Mouse (Mus musculus) myocyte (in vitro differentiated cells): ENCODE data around the gene Lrrc29. TPM values are rescaled to one million over a fixed set of nuclear protein-coding genes. Genes with fewer than 3 reads are reported as not detected.

Experiments used
- H3K27me3 ChIP-seq: one replicate; pipeline ENCODE4 v1.6.1; 2011; ENCODE audit not compliant: control insufficient read depth, insufficient read depth, insufficient read length
- H3K36me3 ChIP-seq: one replicate; pipeline ENCODE4 v1.6.1; 2011; ENCODE audit not compliant: control insufficient read depth, insufficient read depth
- H3K4me2 ChIP-seq: one replicate; pipeline ENCODE4 v1.6.1; 2011; ENCODE audit warnings: low read depth, control low read depth
- H3K4me3 ChIP-seq: one replicate; pipeline ENCODE4 v1.5.1; 2011; ENCODE audit warnings: mild to moderate bottlenecking, control low read depth, moderate library complexity
- H3K79me2 ChIP-seq: one replicate; pipeline ENCODE4 v1.6.1; 2011; ENCODE audit not compliant: control insufficient read depth, insufficient read depth
- H3ac ChIP-seq: one replicate; pipeline ENCODE4 v1.6.1; 2011; ENCODE audit not compliant: control insufficient read depth, insufficient read length
- CEBPB ChIP-seq: IDR thresholded peaks from 2 replicates; pipeline ENCODE4 v1.6.1; 2011; ENCODE audit warnings: mild to moderate bottlenecking, moderate library complexity; ENCODE audit not compliant: poor library complexity, insufficient read depth, severe bottlenecking
- E2F4 ChIP-seq: IDR thresholded peaks from one replicate; pipeline ENCODE4 v1.6.1; 2011; ENCODE audit warnings: mild to moderate bottlenecking, control low read depth, moderate library complexity; ENCODE audit not compliant: insufficient read depth
- MAX ChIP-seq: IDR thresholded peaks from one replicate; pipeline ENCODE4 v1.6.1; 2011; ENCODE audit warnings: low read depth, mild to moderate bottlenecking, control low read depth
- MYOD1 ChIP-seq, 3 experiments: IDR thresholded peaks; one replicate each; pipeline ENCODE4 v1.6.1; 2011; ENCODE audit warnings: control low read depth in 2 of 3, low read depth in 2 of 3, mild to moderate bottlenecking in 2 of 3, moderate library complexity in 1 of 3; ENCODE audit not compliant: insufficient read length in 2 of 3, control insufficient read depth in 1 of 3
- MYOG ChIP-seq, 3 experiments: IDR thresholded peaks; one replicate each; pipeline ENCODE4 v1.6.1; 2011; ENCODE audit warnings: control low read depth in 2 of 3, low read depth in 2 of 3, mild to moderate bottlenecking in 2 of 3; ENCODE audit not compliant: insufficient read length in 2 of 3, control insufficient read depth in 1 of 3, insufficient read depth in 1 of 3
- POLR2A ChIP-seq: IDR thresholded peaks from one replicate; pipeline ENCODE4 v1.6.1; 2011; ENCODE audit warnings: low read depth, mild to moderate bottlenecking, control low read depth, moderate library complexity; ENCODE audit not compliant: insufficient read length
- POLR2AphosphoS2 ChIP-seq: IDR thresholded peaks from one replicate; pipeline ENCODE4 v1.6.1; 2011; ENCODE audit warnings: low read depth, control low read depth; ENCODE audit not compliant: insufficient read length
- REST ChIP-seq: IDR thresholded peaks from one replicate; pipeline ENCODE4 v1.6.1; 2011; ENCODE audit warnings: mild to moderate bottlenecking, control low read depth, moderate library complexity; ENCODE audit not compliant: insufficient read depth, insufficient read length
- SRF ChIP-seq: IDR thresholded peaks from one replicate; pipeline ENCODE4 v1.6.1; 2011; ENCODE audit warnings: low read depth; ENCODE audit not compliant: control insufficient read depth, insufficient read length
- TCF12 ChIP-seq: IDR thresholded peaks from one replicate; pipeline ENCODE4 v1.6.1; 2011; ENCODE audit warnings: mild to moderate bottlenecking, control low read depth; ENCODE audit not compliant: poor library complexity, insufficient read depth, severe bottlenecking
- TCF3 ChIP-seq: IDR thresholded peaks from one replicate; pipeline ENCODE4 v1.6.1; 2011; ENCODE audit warnings: low read depth, control low read depth; ENCODE audit not compliant: insufficient read length
- USF1 ChIP-seq: IDR thresholded peaks from one replicate; pipeline ENCODE4 v1.6.1; 2011; ENCODE audit warnings: low read depth, mild to moderate bottlenecking, control low read depth, moderate library complexity
- polyA plus RNA-seq: library from polyadenylated mRNA; unstranded; fragments of >200 nt; fragmentation: generic; extraction: Trizol; gene quantifications from one replicate; pipeline ENCODE4 v1.2.1, GENCODE M21; 2012; ENCODE audit warnings: missing spikeins

Gene Lrrc29
- polyA plus RNA-seq, 1 experiment: 1.8 TPM

DNA sequence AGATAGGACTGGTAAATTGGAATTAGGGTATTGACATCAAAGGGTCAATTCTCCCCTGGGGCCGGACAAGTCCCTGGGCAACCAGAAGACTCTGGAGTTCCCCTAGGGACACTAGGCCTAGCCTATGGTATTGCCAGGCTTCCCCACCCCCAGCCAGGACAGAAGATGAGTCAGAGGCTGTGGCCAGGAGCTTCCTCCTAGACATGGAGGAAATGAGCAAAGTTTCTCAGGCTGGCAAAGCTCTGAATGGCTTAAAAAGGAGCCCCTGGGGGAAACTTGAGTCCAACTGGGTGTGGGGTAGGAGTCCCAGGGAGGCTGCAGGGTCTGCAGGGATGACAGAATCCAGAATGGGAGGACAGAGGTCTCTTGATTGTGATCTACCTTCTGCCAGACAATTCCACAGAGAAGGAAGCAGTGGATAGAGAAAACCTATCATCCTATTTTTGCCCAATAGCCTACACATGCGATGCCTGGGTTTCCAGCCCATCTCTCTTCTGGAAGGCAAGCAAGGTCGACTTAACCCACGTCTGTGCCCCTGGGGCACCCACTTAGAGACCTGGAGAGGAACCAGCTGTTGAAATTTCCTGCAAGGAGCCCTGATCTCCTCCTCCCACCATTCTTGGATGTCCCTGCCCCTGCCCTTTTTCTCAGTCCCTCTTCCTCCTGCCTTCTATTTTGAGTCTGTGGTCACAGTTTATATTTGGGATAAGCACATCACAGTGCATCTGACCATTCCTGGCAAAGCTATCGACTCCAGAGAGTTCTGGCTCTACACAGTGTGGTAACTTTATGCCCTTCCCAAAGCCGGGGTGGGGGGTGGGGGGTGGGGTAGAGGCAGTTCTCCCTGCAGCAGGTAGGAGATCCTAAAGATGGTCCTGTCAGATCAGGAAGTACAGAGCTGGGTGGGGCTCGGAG, 19.2 kb upstream of the Lrrc29 start:
- H3K4me3 ChIP-seq: peak overlapping the region; percentile 94
- H3ac ChIP-seq: no peak overlapping the region
- H3K27me3 ChIP-seq: no peaks in the 10 kb centered on the region
- H3K79me2 ChIP-seq: peaks cover 68% of the 10 kb centered on the region
- peak overlapping the region; percentile 92 for H3K4me2 ChIP-seq
- peaks cover 9% of the 10 kb centered on the region for H3K36me3 ChIP-seq
- TF ChIP-seq POLR2A (peak; percentile 23), MAX (no peak), MYOD1 (IDR thresholded peaks at IDR 0.05; ENCODE audit: control insufficient read depth in 1 of 3, insufficient read length in 2 of 3, low read depth in 2 of 3) (peak in 1 of 3 experiments; percentile 25), CEBPB (peak; percentile 83; the same call in 1 of the 2 replicates)

DNA sequence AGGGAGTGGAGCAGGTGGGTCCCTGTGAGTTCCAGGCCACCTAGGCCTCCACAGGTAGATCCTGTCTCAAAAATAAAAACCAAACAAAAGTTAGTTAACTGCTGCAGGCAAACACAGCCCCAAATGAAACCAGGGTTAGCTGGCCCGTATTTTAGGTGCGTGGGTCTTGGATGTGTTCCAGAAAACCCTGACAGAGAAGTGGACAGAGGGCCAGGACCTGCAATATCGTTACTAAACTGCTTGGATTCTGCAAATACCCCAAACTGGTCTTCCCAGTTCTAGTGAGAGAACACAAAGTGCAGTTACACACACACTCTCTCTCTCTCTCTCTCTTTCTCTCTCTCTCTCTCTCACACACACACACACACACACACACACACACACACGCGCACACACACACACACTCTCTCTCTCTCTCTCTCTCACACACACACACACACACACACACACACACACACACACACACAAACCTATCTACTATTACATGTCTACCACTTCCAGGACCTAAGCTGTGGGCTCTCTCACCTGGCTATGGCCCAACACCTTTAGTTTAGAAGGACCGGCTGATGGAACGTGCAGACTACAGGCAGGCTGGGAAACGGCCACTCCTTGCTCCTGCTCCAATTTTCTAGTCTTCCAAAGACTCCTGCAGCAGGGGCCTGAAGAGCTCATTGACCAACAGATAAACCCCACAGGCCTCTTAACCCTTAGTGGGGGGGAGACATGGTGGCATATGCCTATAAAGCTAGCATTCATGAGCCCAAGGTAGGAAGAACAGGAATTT, 17.9 kb upstream of the Lrrc29 start:
- peak overlapping the region; percentile 94 for H3K4me3 ChIP-seq
- TF ChIP-seq POLR2A (no peak), MAX (no peak), CEBPB (no peak), REST (no peak), MYOG (IDR thresholded peaks at IDR 0.05; ENCODE audit: control insufficient read depth in 1 of 3, insufficient read depth in 1 of 3, insufficient read length in 2 of 3, low read depth in 2 of 3) (no peak), TCF12 (no peak), SRF (no peak), USF1 (no peak)
- no peak overlapping the region for H3ac ChIP-seq
- no peaks in the 10 kb centered on the region for H3K27me3 ChIP-seq
- peaks cover 72% of the 10 kb centered on the region for H3K79me2 ChIP-seq
- H3K4me2 ChIP-seq: peak overlapping the region; percentile 92
- H3K36me3 ChIP-seq: peaks cover 9% of the 10 kb centered on the region

DNA sequence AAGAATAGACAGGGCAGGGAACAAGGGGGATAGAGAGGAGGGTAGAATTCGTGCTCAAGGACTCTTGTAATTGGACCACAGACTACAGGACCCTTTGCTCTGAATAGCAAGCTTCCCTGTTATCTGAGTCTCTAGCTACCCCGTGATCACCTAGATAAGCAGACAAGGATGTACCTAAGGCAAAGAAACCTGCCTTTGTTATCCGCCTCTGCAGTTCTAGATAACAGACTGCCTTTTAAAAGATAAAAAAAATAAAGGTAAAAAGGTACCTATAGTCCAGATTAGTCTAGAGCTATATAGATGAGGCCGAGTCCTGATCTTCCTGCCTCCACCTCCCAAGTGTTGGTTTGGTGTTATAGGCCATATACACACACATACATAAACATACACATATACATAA, 16.7 kb upstream of the Lrrc29 start:
- H3K4me2 ChIP-seq: no peak overlapping the region
- H3K4me3 ChIP-seq: no peak overlapping the region
- H3K79me2 ChIP-seq: peaks cover 66% of the 10 kb centered on the region
- TF ChIP-seq E2F4: no peak
- TF ChIP-seq USF1: no peak
- no peak for TF ChIP-seq MAX
- TF ChIP-seq SRF: no peak
- no peak for TF ChIP-seq TCF3
- no peak overlapping the region for H3ac ChIP-seq
- H3K27me3 ChIP-seq: no peaks in the 10 kb centered on the region
- H3K36me3 ChIP-seq: peaks cover 17% of the 10 kb centered on the region

DNA sequence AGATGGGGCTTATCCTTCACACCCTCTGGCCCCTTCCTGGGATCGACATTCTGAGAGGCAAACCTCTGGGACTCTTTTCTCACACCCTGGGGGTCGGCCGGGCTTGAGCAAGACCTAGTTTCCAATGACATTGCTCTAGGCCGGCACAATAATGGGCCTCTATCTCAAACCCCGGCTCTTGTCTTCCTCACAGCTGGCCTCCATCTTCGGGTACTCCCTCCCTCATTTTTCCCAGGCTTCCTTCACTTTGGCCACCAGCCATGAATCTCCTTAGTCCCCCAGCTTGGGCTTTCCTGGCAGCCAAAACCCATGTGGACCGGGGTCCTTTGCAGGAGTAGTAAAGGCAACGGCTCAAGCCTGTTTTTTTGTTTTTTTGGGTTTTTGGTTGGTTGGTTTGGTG, 15.3 kb upstream of the Lrrc29 start:
- Histone ChIP-seq H3ac (no peak overlapping the region), H3K27me3 (no peaks in the 10 kb centered on the region), H3K4me2 (no peak overlapping the region), H3K79me2 (peaks cover 55% of the 10 kb centered on the region), H3K36me3 (peaks cover 31% of the 10 kb centered on the region), H3K4me3 (no peak overlapping the region)
- TF ChIP-seq SRF (no peak), TCF3 (no peak)

DNA sequence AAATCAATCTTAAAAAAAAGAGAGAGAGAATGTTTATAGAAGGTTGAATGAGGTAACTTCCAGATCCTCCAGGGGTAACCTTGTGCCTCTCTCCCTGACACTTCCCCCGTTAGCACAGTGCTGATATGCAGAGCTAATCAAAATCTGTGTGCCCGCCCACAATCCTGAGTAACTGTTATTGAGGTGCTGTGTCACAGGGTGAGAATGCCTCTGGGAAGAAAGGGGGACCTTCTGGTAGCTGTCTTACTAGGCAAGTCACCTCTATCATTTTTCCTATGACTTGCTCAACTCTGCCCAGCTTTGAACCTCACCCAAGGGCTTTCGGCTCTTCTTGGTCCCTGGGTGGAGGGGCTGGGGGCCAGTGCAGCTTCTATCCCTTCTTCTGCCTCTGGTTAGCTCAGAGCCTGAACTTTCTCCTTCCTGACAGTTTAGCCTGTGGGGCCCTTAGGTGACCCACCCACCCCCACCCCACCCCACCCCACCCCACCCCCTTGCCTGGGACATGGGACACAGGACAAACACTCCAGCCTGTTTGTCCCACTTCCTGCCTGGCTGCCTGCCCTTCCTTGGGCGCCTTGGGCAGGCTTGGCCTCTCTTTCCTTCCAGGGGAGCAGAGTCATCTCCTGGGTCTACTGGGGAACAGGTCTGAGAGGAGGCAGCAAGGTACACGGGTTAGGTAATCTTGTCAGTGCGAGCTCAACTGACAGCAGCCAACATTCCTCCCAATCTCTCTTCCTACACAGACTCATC, 14.0 kb upstream of the Lrrc29 start:
- Histone ChIP-seq H3K79me2 (peaks cover 50% of the 10 kb centered on the region), H3K36me3 (peaks cover 40% of the 10 kb centered on the region), H3K27me3 (no peaks in the 10 kb centered on the region), H3K4me2 (no peak overlapping the region), H3ac (no peak overlapping the region), H3K4me3 (no peak overlapping the region)
- TF ChIP-seq POLR2A: no peak
- no peak for TF ChIP-seq CEBPB

DNA sequence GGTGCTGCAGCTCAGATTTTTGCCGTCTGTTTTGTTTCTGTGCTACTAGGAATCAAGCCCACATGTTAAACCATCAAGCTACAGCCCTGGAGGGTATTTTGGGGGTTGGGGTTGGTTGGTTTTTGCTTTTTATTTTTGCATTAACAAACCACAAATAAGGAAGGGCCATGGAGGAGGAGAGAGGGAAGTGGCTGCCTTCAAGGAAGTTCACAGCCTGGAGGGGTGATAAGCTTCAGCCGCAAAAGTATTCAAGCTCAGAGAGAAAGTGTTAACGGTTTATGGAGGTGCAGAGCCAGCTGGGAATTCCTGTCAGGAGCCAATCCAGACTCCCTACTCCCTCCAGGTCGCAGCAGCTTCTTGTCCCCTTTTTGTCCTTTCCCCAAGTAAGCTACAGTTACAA, 12.9 kb upstream of the Lrrc29 start:
- H3ac ChIP-seq: no peak overlapping the region
- no peak overlapping the region for H3K4me2 ChIP-seq
- TF ChIP-seq POLR2AphosphoS2: no peak
- no peak for TF ChIP-seq TCF3
- TF ChIP-seq POLR2A: no peak
- TF ChIP-seq REST: no peak
- no peak for TF ChIP-seq TCF12
- no peak for TF ChIP-seq E2F4
- TF ChIP-seq SRF: no peak
- TF ChIP-seq CEBPB: no peak
- no peak for TF ChIP-seq MYOD1 (IDR thresholded peaks at IDR 0.05; ENCODE audit: control insufficient read depth in 1 of 3, insufficient read length in 2 of 3, low read depth in 2 of 3)
- TF ChIP-seq MAX: no peak
- no peak for TF ChIP-seq MYOG (IDR thresholded peaks at IDR 0.05; ENCODE audit: control insufficient read depth in 1 of 3, insufficient read depth in 1 of 3, insufficient read length in 2 of 3, low read depth in 2 of 3)
- TF ChIP-seq USF1: no peak
- peaks cover 45% of the 10 kb centered on the region for H3K36me3 ChIP-seq
- peaks cover 41% of the 10 kb centered on the region for H3K79me2 ChIP-seq
- H3K27me3 ChIP-seq: no peaks in the 10 kb centered on the region
- H3K4me3 ChIP-seq: no peak overlapping the region
